Mouse (Mus musculus): ENCODE data around the gene Anxa11.

DNA sequence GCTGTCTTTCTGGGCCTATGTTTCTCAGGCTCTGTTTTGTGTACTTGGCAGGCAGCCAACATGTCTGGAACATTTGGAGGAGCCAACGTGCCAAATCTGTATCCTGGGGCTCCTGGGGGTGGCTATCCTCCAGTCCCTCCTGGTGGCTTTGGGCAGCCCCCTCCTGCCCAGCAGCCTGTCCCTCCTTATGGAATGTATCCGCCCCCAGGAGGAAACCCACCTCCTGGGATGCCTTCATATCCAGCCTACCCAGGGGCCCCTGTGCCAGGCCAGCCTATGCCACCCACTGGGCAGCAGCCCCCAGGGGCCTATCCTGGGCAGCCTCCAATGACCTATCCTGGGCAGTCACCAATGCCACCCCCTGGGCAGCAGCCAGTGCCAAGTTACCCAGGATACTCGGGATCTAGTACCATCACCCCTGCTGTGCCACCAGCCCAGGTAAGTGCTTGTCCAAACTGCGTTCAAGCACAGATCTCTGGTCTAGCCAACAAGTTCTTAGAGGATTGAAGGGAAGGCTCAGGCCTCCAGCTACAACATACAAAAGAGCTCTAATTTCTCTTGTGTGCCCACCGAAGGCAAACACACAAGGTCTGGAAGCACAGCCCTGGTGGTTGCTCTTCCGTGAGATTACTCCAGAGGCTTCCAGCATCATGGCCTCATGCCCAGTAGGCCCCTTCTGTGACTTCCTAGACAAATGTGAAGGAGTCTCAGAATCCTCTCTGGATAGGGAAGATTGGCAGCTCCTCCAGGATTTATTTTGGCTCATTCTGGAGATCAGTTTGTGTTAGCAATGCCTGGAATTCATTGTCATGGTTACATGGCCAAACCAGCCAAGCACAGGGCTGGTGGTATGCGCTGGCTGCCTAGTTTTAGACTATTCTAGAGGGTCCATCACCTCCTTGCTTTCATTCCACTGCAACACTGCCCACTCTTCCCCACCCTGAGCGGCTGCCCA is 30.8 kb downstream of the Anxa11 start:
- no peak for TF ChIP-seq CTCF (IDR thresholded peaks at IDR 0.05; ENCODE audit: low read depth, low read length)
- TF ChIP-seq POLR2A (IDR thresholded peaks at IDR 0.05; ENCODE audit: borderline replicate concordance, low read depth, low read length): no peak

Measured in bone marrow macrophage, adult 2 months (primary cell).